Mouse (Mus musculus) liver, postnatal 0 days (tissue): ENCODE results near the gene Scrg1.

Experiments used
- CTCF ChIP-seq: sonication (generic); IDR thresholded peaks from 2 replicates; pipeline ENCODE4 v1.5.1; 2016; ENCODE audit warnings: antibody characterized with exemption, low read depth
- EP300 ChIP-seq: IDR thresholded peaks from 2 replicates; pipeline ENCODE4 v1.6.1; 2016; ENCODE audit warnings: antibody characterized with exemption, low read depth, mild to moderate bottlenecking

GRCm38 (mm10) chr8:57491873-57492272 is 36.1 kb downstream of the Scrg1 start:
- TF ChIP-seq CTCF (no peak), EP300 (peak; percentile 52)
